Mouse (Mus musculus): ENCODE data around the gene Ap1s1. TPM values are rescaled to one million over a fixed set of nuclear protein-coding genes. Genes with fewer than 3 reads are reported as not detected.

Gene Ap1s1
- polyA plus RNA-seq, 2 experiments, result 112 to 146 TPM

- DNase-seq (ENCODE audit: low spot score), result no peak
- no peak for ATAC-seq (ENCODE audit: low FRiP score, low read depth)
- Histone ChIP-seq H3K27ac (replicated peaks; ENCODE audit: low read depth, low read length) (no peak overlapping the region), H3K4me2 (replicated peaks; ENCODE audit: low read depth, low read length, severe bottlenecking) (no peak overlapping the region), H3K36me3 (ENCODE audit: control insufficient read depth, insufficient read depth, low read length) (no peaks in the 10 kb centered on the region), H3K9ac (ENCODE audit: low read depth, low read length, severe bottlenecking) (no peak overlapping the region), H3K27me3 (ENCODE audit: control insufficient read depth, insufficient read depth, low read length) (no peaks in the 10 kb centered on the region), H3K9me3 (ENCODE audit: control insufficient read depth, low read length) (no peaks in the 10 kb centered on the region), H3K4me1 (ENCODE audit: control insufficient read depth, insufficient read depth, low read length) (no peaks in the 10 kb centered on the region), H3K4me3 (replicated peaks; ENCODE audit: low read length) (no peak overlapping the region)
- TF ChIP-seq POLR2A (IDR thresholded peaks at IDR 0.05; ENCODE audit: borderline replicate concordance, extremely low read depth, insufficient read depth, insufficient read length), result no peak
- WGBS, result 60% methylated on average over 6 of the region's 6 CpGs
Observed at GRCm38 (mm10) chr5:137065454-137065853, 19.5 kb upstream of the Ap1s1 start.

DNA sequence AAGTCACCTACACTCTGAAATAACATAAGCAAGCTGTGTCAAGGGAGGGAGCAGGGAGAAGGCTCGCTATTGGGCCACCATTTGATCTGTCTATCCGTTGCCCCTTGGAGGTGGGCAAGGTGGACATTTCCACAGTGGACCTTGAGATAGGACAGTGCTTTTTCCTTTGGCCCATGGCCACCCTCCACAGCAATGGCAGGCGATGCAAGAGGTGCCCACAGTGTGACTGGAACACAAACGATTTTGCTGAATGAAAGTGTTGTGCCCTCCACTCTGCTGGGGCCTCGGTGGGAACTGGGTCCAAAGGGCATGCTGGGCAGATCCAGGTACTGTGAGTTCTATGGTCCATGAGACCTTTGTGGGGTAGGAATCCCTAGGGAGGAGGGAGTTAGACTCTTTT, 16.7 kb upstream of the Ap1s1 start:
- 87% methylated on average over 5 of the region's 5 CpGs for WGBS
- Histone ChIP-seq H3K9me3 (ENCODE audit: control insufficient read depth, low read length) (no peaks in the 10 kb centered on the region), H3K27me3 (ENCODE audit: control insufficient read depth, insufficient read depth, low read length) (no peaks in the 10 kb centered on the region), H3K36me3 (ENCODE audit: control insufficient read depth, insufficient read depth, low read length) (no peaks in the 10 kb centered on the region), H3K9ac (ENCODE audit: low read depth, low read length, severe bottlenecking) (no peak overlapping the region), H3K4me1 (ENCODE audit: control insufficient read depth, insufficient read depth, low read length) (no peaks in the 10 kb centered on the region), H3K4me2 (replicated peaks; ENCODE audit: low read depth, low read length, severe bottlenecking) (no peak overlapping the region), H3K4me3 (replicated peaks; ENCODE audit: low read length) (no peak overlapping the region), H3K27ac (replicated peaks; ENCODE audit: low read depth, low read length) (no peak overlapping the region)
- DNase-seq (ENCODE audit: low spot score), result no peak
- TF ChIP-seq POLR2A (IDR thresholded peaks at IDR 0.05; ENCODE audit: borderline replicate concordance, extremely low read depth, insufficient read depth, insufficient read length), result no peak
- no peak for ATAC-seq (ENCODE audit: low FRiP score, low read depth)

DNA sequence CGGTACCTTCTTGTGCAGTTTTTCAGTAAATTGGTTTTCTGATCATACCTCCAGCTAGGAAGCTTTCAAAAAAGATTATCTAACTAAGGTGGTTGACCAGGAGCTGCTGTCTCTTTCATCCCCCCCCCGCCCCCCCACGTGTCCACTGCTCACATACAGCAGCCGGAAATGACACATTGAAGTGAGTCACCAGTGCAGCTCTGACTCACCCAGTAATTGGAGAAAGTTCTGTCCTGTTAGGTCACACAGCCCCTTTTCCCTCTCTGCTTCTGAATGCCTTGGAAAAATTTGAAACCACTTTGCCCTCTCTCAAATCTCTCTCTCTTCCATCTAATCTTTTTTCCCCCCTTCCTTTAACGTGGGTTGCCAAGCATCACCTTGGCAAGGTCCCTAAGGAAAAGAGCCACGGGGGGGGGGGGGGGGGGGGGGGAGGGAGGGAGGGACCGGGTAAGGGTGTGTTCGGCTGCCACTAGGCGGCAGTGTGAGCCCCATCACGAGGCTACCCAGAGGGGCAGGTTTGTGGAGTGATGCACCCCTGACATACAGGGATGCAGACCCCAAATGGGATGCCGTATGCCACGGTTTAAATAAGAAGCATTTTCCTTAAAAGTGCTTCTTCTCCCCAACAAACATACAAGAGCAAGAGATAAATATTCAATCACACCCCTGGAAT, 16.0 kb upstream of the Ap1s1 start:
- no peak overlapping the region for H3K9ac ChIP-seq (ENCODE audit: low read depth, low read length, severe bottlenecking)
- no peak for DNase-seq (ENCODE audit: low spot score)
- 23% methylated on average over 11 of the region's 12 CpGs for WGBS
- no peak for ATAC-seq (ENCODE audit: low FRiP score, low read depth)
- no peaks in the 10 kb centered on the region for H3K27me3 ChIP-seq (ENCODE audit: control insufficient read depth, insufficient read depth, low read length)
- no peaks in the 10 kb centered on the region for H3K9me3 ChIP-seq (ENCODE audit: control insufficient read depth, low read length)
- no peak for TF ChIP-seq POLR2A (IDR thresholded peaks at IDR 0.05; ENCODE audit: borderline replicate concordance, extremely low read depth, insufficient read depth, insufficient read length)
- H3K4me2 ChIP-seq (replicated peaks; ENCODE audit: low read depth, low read length, severe bottlenecking), result no peak overlapping the region
- H3K4me3 ChIP-seq (replicated peaks; ENCODE audit: low read length), result no peak overlapping the region
- no peak overlapping the region for H3K27ac ChIP-seq (replicated peaks; ENCODE audit: low read depth, low read length)
- H3K4me1 ChIP-seq (ENCODE audit: control insufficient read depth, insufficient read depth, low read length), result no peaks in the 10 kb centered on the region
- no peaks in the 10 kb centered on the region for H3K36me3 ChIP-seq (ENCODE audit: control insufficient read depth, insufficient read depth, low read length)

GRCm38 (mm10) chr5:137054873-137055272, 8.9 kb upstream of the Ap1s1 start:
- H3K27ac ChIP-seq (replicated peaks; ENCODE audit: low read depth, low read length), result no peak overlapping the region
- H3K4me1 ChIP-seq (ENCODE audit: control insufficient read depth, insufficient read depth, low read length), result no peaks in the 10 kb centered on the region
- H3K4me2 ChIP-seq (replicated peaks; ENCODE audit: low read depth, low read length, severe bottlenecking), result no peak overlapping the region
- no peaks in the 10 kb centered on the region for H3K36me3 ChIP-seq (ENCODE audit: control insufficient read depth, insufficient read depth, low read length)
- no peak overlapping the region for H3K9ac ChIP-seq (ENCODE audit: low read depth, low read length, severe bottlenecking)
- ATAC-seq (ENCODE audit: low FRiP score, low read depth), result no peak
- DNase-seq (ENCODE audit: low spot score), result no peak
- no peaks in the 10 kb centered on the region for H3K9me3 ChIP-seq (ENCODE audit: control insufficient read depth, low read length)
- H3K4me3 ChIP-seq (replicated peaks; ENCODE audit: low read length), result no peak overlapping the region
- no peak for TF ChIP-seq POLR2A (IDR thresholded peaks at IDR 0.05; ENCODE audit: borderline replicate concordance, extremely low read depth, insufficient read depth, insufficient read length)
- no peaks in the 10 kb centered on the region for H3K27me3 ChIP-seq (ENCODE audit: control insufficient read depth, insufficient read depth, low read length)
- WGBS, result 88% methylated on average over 5 of the region's 5 CpGs

DNA sequence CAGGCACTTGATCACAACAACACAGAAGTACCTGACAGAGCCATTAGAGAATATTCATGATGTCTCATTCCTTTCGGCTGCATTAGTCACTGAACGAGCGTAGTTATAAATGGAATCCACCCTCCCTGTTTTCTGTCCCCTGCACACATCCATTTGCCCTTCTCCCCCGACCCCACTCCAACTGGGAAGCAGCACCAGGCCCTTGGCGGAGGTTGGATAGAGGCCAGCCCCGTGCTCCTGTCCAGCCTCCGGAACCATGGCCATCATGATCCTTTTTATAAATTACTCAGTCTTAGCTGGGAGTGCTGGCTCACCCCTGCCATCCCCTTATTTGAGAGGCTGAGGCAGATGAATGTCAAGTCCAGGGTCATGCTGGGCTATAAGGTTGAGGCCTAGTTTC, 8.4 kb upstream of the Ap1s1 start:
- ATAC-seq (ENCODE audit: low FRiP score, low read depth) (no peak), DNase-seq (ENCODE audit: low spot score) (no peak)
- H3K4me2 ChIP-seq (replicated peaks; ENCODE audit: low read depth, low read length, severe bottlenecking), result no peak overlapping the region
- 95% methylated on average over 7 of the region's 7 CpGs for WGBS
- no peak for TF ChIP-seq POLR2A (IDR thresholded peaks at IDR 0.05; ENCODE audit: borderline replicate concordance, extremely low read depth, insufficient read depth, insufficient read length)
- H3K27me3 ChIP-seq (ENCODE audit: control insufficient read depth, insufficient read depth, low read length), result no peaks in the 10 kb centered on the region
- no peaks in the 10 kb centered on the region for H3K9me3 ChIP-seq (ENCODE audit: control insufficient read depth, low read length)
- H3K9ac ChIP-seq (ENCODE audit: low read depth, low read length, severe bottlenecking), result no peak overlapping the region
- H3K4me1 ChIP-seq (ENCODE audit: control insufficient read depth, insufficient read depth, low read length), result no peaks in the 10 kb centered on the region
- no peak overlapping the region for H3K4me3 ChIP-seq (replicated peaks; ENCODE audit: low read length)
- no peak overlapping the region for H3K27ac ChIP-seq (replicated peaks; ENCODE audit: low read depth, low read length)
- no peaks in the 10 kb centered on the region for H3K36me3 ChIP-seq (ENCODE audit: control insufficient read depth, insufficient read depth, low read length)
